Mouse (Mus musculus) CH12.LX (cell line): Measurements from ENCODE around the gene Tmtc1.

Experiments
- CTCF ChIP-seq, 2 experiments: IDR thresholded peaks in 1 of 2; conservative IDR thresholded peaks in 1 of 2; 2 replicates each; pipeline ENCODE4 v1.5.1; 2011 to 2012; ENCODE audit warnings: low read depth in 2 of 2, low read length in 2 of 2, improper control_type of control experiment in 1 of 2, inconsistent platforms in 1 of 2, mild to moderate bottlenecking in 1 of 2, moderate library complexity in 1 of 2
- E2F4 ChIP-seq: IDR thresholded peaks from 2 replicates; pipeline ENCODE4 v1.6.1; 2011; ENCODE audit warnings: low read depth, low read length, improper control_type of control experiment; ENCODE audit not compliant: insufficient replicate concordance
- EP300 ChIP-seq: IDR thresholded peaks from 2 replicates; pipeline ENCODE4 v1.6.1; 2011; ENCODE audit warnings: low read length, improper control_type of control experiment
- GABPA ChIP-seq: IDR thresholded peaks from 2 replicates; pipeline ENCODE4 v1.6.1; 2012; ENCODE audit warnings: low read depth, low read length, improper control_type of control experiment, inconsistent platforms; ENCODE audit not compliant: insufficient replicate concordance
- MAX ChIP-seq: IDR thresholded peaks from 2 replicates; pipeline ENCODE4 v1.6.1; 2011; ENCODE audit warnings: low read length, improper control_type of control experiment
- MXI1 ChIP-seq: IDR thresholded peaks from 2 replicates; pipeline ENCODE4 v1.6.1; 2011; ENCODE audit warnings: mild to moderate bottlenecking, low read depth, low read length, improper control_type of control experiment
- POLR2A ChIP-seq: IDR thresholded peaks from 2 replicates; pipeline ENCODE4 v1.6.1; 2011; ENCODE audit warnings: low read depth, mild to moderate bottlenecking, improper control_type of control experiment, low read length
- POLR2AphosphoS2 ChIP-seq: IDR thresholded peaks from 2 replicates; pipeline ENCODE4 v1.6.1; 2011; ENCODE audit warnings: low read depth, low read length, improper control_type of control experiment
- RAD21 ChIP-seq: IDR thresholded peaks from 2 replicates; pipeline ENCODE4 v1.6.1; 2011; ENCODE audit warnings: low read depth, mild to moderate bottlenecking, low read length, improper control_type of control experiment, moderate library complexity
- USF1 ChIP-seq: IDR thresholded peaks from 2 replicates; pipeline ENCODE4 v1.6.1; 2014; ENCODE audit warnings: low read depth, mild to moderate bottlenecking, inconsistent platforms, low read length, improper control_type of control experiment

- TF ChIP-seq EP300 (no peak), CTCF (conservative IDR thresholded peaks at IDR 0.05 in 1 of 2, IDR thresholded peaks at IDR 0.05 in 1 of 2; ENCODE audit: low read depth in 2 of 2, low read length in 2 of 2) (no peak), E2F4 (no peak), POLR2A (no peak), RAD21 (no peak), USF1 (no peak), GABPA (no peak), MXI1 (no peak), POLR2AphosphoS2 (no peak), MAX (no peak)
These were observed 68.5 kb downstream of the Tmtc1 start for GRCm38 (mm10) chr6:148375618-148376209.
